Mouse (Mus musculus) liver, embryonic 16.5 days (tissue): Measurements from ENCODE around the gene Itgb7. TPM values are rescaled to one million over a fixed set of nuclear protein-coding genes. Genes with fewer than 3 reads are reported as not detected.

Experiments used
- ATAC-seq: fragments of 200-750 bp; cut with Nextera tagmentation; 2 replicates; pipeline ENCODE4 v1.8.0; 2017; ENCODE audit warnings: low read depth, mild to moderate bottlenecking, moderate number of reproducible peaks, moderate library complexity
- H3K27ac ChIP-seq: fragments of 300-500 bp; sonication (generic); 2 replicates; pipeline ENCODE4 v1.5.1; 2014; ENCODE audit warnings: mild to moderate bottlenecking, low read length
- H3K27me3 ChIP-seq: fragments of 300-500 bp; sonication (generic); 2 replicates; pipeline ENCODE4 v1.6.1; 2014; ENCODE audit warnings: low read depth, low read length, mixed read lengths; ENCODE audit not compliant: control insufficient read depth, insufficient read depth
- H3K36me3 ChIP-seq: fragments of 300-500 bp; sonication (generic); 2 replicates; pipeline ENCODE4 v1.6.1; 2014; ENCODE audit warnings: mild to moderate bottlenecking; ENCODE audit not compliant: control insufficient read depth, insufficient read depth
- H3K4me1 ChIP-seq: fragments of 300-500 bp; sonication (generic); 2 replicates; pipeline ENCODE4 v1.6.1; 2014; ENCODE audit warnings: low read depth, low read length, mixed read lengths; ENCODE audit not compliant: control insufficient read depth
- H3K4me2 ChIP-seq: fragments of 300-500 bp; sonication (generic); 2 replicates; pipeline ENCODE4 v1.6.1; 2014; ENCODE audit warnings: low read depth, low read length, mixed read lengths
- H3K4me3 ChIP-seq: fragments of 300-500 bp; sonication (generic); 2 replicates; pipeline ENCODE4 v1.5.1; 2014; ENCODE audit warnings: low read depth, mild to moderate bottlenecking, low read length
- H3K9ac ChIP-seq: fragments of 300-500 bp; sonication (generic); 2 replicates; pipeline ENCODE4 v1.6.1; 2014; ENCODE audit warnings: low read depth, low read length
- H3K9me3 ChIP-seq: fragments of 300-500 bp; sonication (generic); replicated peaks from 2 replicates; pipeline ENCODE4 v1.6.1; 2016; ENCODE audit warnings: low read length; ENCODE audit not compliant: control insufficient read depth
- WGBS: fragments of 180-500 bp; shearing (Covaris S2); extraction: QIAGEN DNeasy Blood & Tissue Kit; methylation state at CpG from one replicate; pipeline ENCODE4 v1.1.7; 2014; ENCODE audit not compliant: insufficient replicate concordance; 5-methylcytosine and 5-hydroxymethylcytosine counted together
- polyA plus RNA-seq: library from polyadenylated mRNA; unstranded; fragments of >200 nt; fragmentation: Nextera tagmentation; extraction: Ambion mirVana; gene quantifications from 2 replicates; pipeline ENCODE4 v1.2.1, GENCODE M21; 2015

Itgb7 gene
- polyA plus RNA-seq, 1 experiment from 2014 or later: 5.5 TPM

DNA sequence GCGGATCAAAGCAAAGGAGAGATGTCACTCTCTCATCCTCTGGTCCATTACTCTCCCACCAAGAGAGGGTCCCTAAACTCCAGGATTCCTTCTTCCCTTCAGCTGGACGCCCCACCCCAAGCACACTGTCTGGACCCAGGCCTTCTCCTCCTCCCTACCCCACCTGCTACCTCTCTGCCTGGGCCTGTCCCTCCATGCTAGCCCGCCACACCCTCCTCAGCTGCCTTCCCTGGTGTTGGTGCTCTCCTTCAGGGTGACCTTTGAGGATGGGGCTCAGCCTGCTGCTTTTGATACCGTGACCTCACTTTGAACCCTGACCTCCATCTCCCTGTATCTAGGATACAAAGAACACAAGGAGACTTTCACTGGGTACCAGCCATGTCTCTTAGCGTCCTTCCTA is 18.8 kb upstream of the Itgb7 start:
- Histone ChIP-seq H3K4me1 (peaks cover 10% of the 10 kb centered on the region), H3K4me3 (no peak overlapping the region), H3K9me3 (no peaks in the 10 kb centered on the region), H3K27ac (no peak overlapping the region), H3K27me3 (peaks cover 86% of the 10 kb centered on the region), H3K4me2 (no peak overlapping the region), H3K36me3 (no peaks in the 10 kb centered on the region), H3K9ac (no peak overlapping the region)
- WGBS: 67% methylated on average over 5 of the region's 5 CpGs
- no peak for ATAC-seq

DNA sequence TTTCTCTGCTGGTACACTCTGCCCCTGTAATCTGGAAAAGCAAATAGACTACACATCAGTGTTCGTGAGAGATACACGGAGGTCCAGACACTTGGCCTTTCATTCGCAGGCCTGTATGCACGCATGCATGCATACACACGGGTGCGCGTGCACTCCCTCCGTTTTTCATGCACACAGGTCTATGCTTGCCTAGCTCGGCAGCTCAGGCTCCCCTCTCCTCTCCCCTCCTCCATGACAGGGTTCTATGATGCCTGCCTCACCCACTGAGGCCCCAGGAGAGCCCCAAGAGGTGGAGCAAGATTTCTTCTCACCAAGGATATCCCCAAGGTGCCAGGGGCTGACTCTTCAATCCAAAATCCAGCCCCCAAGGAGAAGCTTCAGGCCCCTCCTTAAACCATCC is 18.2 kb upstream of the Itgb7 start:
- no peak overlapping the region for H3K4me3 ChIP-seq
- 52% methylated on average over 9 of the region's 9 CpGs for WGBS
- no peak overlapping the region for H3K9ac ChIP-seq
- no peaks in the 10 kb centered on the region for H3K9me3 ChIP-seq
- H3K4me2 ChIP-seq: no peak overlapping the region
- H3K4me1 ChIP-seq: peaks cover 10% of the 10 kb centered on the region
- ATAC-seq: no peak
- H3K27ac ChIP-seq: no peak overlapping the region
- no peaks in the 10 kb centered on the region for H3K36me3 ChIP-seq
- peaks cover 86% of the 10 kb centered on the region for H3K27me3 ChIP-seq

DNA sequence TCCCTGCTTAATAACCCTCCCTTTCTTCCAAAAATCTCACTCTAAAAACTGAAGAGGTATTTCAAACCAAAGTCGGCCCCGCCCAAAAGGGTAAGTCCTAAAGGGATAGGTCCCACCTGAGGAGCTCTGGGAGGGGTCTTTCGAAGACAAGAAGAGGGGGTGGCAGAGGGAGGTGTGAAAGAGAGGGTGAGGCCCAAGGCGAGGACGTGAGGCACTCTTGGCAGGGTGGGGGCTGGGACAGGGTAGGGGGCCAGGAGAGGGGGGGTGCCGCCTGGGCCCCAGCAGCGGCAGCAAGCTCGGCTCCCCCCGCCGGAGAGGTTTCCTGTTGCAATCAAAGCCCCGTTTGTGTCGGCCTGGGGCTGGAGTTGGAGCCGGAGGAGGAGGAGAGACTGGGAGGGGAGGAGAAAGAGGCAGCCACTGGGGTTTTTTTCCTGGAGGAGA is 17.5 kb upstream of the Itgb7 start:
- no peak overlapping the region for H3K27ac ChIP-seq
- H3K4me3 ChIP-seq: no peak overlapping the region
- H3K4me1 ChIP-seq: peaks cover 10% of the 10 kb centered on the region
- H3K9me3 ChIP-seq: no peaks in the 10 kb centered on the region
- H3K27me3 ChIP-seq: peaks cover 90% of the 10 kb centered on the region
- H3K4me2 ChIP-seq: no peak overlapping the region
- no peaks in the 10 kb centered on the region for H3K36me3 ChIP-seq
- 2% methylated on average over 13 of the region's 13 CpGs for WGBS
- no peak overlapping the region for H3K9ac ChIP-seq
- ATAC-seq: no peak

DNA sequence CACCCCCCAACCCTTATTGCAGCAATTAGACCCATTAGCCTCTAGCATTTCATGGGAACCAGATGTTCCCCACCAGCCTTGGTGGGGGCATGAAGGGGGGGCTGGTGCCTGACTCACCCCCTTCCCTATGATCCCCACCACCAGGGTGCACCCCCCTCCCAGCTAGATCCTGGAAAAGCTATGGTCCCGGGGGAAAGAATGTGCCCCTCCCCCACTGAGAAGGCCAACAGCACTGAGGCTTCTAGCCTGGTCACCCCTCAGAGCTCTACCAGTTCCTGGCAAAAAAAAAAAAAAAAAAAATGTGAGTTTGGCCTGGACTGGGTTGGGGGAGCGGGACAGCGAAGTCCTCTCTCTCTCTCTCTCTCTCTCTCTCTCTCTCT is 17.1 kb upstream of the Itgb7 start:
- Histone ChIP-seq H3K27me3 (peaks cover 89% of the 10 kb centered on the region), H3K4me2 (no peak overlapping the region), H3K27ac (no peak overlapping the region), H3K4me1 (peaks cover 10% of the 10 kb centered on the region), H3K9ac (no peak overlapping the region), H3K9me3 (no peaks in the 10 kb centered on the region), H3K4me3 (no peak overlapping the region), H3K36me3 (no peaks in the 10 kb centered on the region)
- ATAC-seq: no peak
- 22% methylated on average over 3 of the region's 3 CpGs for WGBS

DNA sequence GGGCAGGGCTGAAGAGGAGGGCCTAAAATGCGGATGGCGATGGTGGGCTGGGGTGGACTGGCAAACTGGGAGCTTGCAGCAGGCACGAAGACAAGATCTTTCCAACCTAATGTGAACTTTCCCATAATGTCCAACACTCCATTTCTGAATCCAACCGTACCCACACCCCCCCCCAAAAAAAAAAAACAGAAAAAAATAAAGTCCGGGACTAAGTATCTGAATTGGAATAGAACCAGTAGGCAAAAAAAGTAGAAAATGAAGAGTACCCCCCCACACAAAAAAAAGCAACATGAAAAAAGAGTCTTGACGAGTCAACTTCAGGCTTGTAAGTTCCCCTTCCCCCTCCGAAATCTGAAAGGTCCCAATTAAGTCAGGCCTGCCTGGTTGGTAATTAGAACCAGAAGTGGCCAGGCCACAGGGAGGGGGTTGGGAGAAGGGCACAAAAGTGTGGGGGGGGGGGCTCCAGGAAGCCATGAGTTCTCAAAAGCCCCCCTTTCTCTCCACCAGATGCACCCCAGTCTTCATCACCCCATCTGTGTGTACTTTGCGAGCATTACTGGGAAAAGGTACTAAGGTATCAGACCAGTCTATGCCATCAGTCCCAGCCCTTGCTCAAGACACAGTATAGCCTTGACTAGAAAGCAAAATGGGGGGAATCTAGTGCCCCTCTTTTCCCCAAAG is 16.5 kb upstream of the Itgb7 start:
- WGBS: 12% methylated on average over 8 of the region's 8 CpGs
- peaks cover 89% of the 10 kb centered on the region for H3K27me3 ChIP-seq
- H3K4me3 ChIP-seq: peak overlapping the region; percentile 60
- no peak overlapping the region for H3K27ac ChIP-seq
- peaks cover 14% of the 10 kb centered on the region for H3K4me1 ChIP-seq
- H3K9me3 ChIP-seq: no peaks in the 10 kb centered on the region
- H3K36me3 ChIP-seq: no peaks in the 10 kb centered on the region
- peak overlapping the region; percentile 76 for H3K4me2 ChIP-seq
- no peak overlapping the region for H3K9ac ChIP-seq
- no peak for ATAC-seq

DNA sequence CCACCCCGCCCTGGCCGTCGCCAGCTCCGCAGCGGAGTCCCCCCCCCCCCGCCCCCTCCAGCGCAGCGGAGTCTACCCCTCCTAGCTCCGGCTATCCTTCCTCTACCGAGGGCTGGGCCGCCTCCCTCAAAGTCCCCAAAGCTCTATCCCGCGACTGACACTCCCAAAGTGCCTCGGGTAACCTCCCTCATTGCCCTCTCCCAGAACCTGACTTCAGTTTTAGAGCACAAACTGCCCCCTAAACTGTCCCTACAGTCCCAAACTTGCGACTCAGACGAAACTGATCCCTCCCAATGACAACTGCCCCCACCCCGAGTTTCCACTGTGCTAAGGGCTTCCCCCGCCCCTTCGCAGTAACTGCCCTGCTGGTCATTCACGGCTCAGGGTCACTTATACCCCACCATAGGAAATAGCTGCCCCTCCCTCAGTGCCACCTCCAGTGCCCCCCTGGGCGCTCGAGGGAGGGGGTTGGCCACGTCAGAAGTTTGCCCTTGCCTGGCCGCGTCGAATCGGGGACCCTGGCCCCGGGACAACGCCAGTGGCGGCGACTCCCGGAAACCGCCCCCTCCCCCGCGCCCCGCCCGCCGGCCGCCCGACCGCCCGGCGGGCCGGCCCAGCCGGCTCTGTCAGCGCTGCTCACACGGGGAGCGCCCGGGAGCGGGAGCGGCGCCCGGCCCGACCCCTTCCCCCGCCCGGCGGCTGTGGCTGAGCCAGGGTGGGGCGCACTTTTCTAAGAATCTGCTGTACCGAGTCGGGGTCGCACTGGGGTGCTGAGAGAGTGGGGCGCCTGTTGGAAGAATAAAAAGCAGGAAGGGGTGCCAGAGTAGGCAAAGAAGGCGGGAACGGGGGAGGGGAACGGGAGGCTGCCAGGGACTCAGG is 15.7 kb upstream of the Itgb7 start:
- Histone ChIP-seq H3K4me2 (peak overlapping the region; percentile 76), H3K4me3 (peak overlapping the region; percentile 60), H3K9ac (peak overlapping the region; percentile 38; the same call in 1 of the 2 replicates), H3K36me3 (no peaks in the 10 kb centered on the region), H3K9me3 (no peaks in the 10 kb centered on the region), H3K27me3 (peaks cover 86% of the 10 kb centered on the region), H3K4me1 (peaks cover 17% of the 10 kb centered on the region), H3K27ac (peak overlapping the region; percentile 78)
- under 1% methylated on average over 51 of the region's 65 CpGs for WGBS
- ATAC-seq: peak; percentile 30

DNA sequence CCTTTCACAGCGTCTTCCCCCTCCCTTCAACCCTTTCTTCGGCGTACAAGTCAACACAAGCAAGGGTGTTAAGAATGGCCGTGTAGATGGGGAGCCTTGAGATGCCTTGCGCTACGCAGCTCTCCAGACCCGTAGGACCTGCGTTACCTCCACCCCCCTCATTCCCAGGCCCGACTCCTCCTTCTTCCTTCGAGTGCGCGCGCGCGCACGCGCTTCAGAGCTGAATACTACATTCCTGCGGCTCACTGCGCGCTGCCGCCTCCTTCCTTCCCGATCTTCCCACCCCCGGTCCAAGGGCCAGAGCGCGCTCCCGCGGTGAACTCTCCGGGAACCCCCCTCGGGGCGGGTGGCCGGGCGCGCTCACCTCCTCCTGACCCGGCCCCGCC is 15.1 kb upstream of the Itgb7 start:
- under 1% methylated on average over 27 of the region's 35 CpGs for WGBS
- Histone ChIP-seq H3K4me3 (peak overlapping the region; percentile 60), H3K36me3 (no peaks in the 10 kb centered on the region), H3K4me2 (peak overlapping the region; percentile 76), H3K27ac (peak overlapping the region; percentile 78), H3K27me3 (peaks cover 85% of the 10 kb centered on the region), H3K9me3 (no peaks in the 10 kb centered on the region), H3K9ac (peak overlapping the region; percentile 9; the same call in 1 of the 2 replicates), H3K4me1 (peaks cover 17% of the 10 kb centered on the region)
- peak; percentile 72 for ATAC-seq

DNA sequence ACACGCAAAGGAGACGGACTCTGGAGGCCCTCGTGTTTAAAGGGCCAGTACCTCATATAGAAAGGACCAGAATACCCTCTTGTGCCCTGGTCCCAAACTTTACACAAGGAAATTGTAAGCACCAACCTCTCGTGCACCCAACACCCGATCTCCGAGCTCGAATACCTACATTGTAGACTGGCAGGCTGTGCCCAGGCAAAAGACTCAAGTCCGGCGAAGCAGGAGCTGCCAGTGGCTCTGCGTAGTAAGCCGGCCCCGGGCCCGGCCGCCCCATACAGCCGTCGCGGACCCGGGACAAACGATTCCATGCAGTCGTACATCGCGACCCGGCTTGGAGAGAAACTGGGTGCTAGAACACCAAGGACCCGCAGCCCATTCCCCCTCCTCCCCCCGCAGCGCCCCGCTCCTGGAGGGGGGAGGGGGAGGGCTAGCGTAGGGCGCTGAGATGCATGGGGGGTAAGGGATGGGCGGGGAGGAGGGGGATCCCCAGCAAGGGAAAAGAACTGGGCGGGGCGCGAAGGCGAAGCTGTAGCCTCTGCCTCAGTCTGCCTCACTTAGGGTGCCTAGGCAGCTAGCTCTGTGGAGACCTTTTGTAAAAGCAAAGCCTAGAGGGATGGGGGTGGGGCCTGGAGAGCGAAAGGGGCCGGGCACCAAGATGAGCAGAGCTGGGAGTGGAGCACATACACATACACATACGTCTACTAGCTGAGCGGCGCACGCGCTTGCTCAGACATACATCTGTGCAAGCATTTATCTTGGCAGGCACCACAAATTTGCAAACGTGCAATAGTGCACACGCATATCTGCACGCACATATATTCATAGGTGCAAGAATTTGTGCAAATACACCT is 14.4 kb upstream of the Itgb7 start:
- peaks cover 17% of the 10 kb centered on the region for H3K4me1 ChIP-seq
- H3K27me3 ChIP-seq: peaks cover 78% of the 10 kb centered on the region
- ATAC-seq: peak; percentile 58
- no peaks in the 10 kb centered on the region for H3K36me3 ChIP-seq
- peak overlapping the region; percentile 65 for H3K27ac ChIP-seq
- peak overlapping the region; percentile 76 for H3K4me2 ChIP-seq
- WGBS: under 1% methylated on average over 42 of the region's 44 CpGs
- peak overlapping the region; percentile 60 for H3K4me3 ChIP-seq
- H3K9me3 ChIP-seq: no peaks in the 10 kb centered on the region
- H3K9ac ChIP-seq: peak overlapping the region; percentile 24; the same call in 1 of the 2 replicates
